Mouse (Mus musculus): ENCODE measurements around the gene Pde4d. TPM values are rescaled to one million over a fixed set of nuclear protein-coding genes. Genes with fewer than 3 reads are reported as not detected.

The Pde4d gene
- polyA plus RNA-seq, 1 experiment from 2014 or later = 29.2 TPM

DNA sequence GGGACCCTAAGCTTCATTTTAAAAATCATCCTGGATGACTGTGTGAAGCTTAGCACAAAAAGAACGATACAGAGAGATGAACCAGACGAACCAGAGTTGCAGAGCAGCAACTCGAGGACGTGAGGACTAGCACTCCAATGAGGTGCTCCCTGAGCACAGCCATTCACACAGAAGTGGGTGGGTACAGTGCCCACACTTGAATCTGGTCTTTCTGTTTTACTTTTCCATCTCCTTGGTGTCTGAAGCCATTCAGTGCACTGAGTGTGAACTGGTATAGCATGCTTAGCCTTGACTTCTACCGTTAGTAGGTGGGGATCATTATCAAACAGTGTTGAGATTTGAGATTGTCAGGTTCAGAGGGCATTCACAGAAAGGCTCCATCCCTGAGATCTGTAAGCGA, 87.2 kb downstream of the Pde4d start:
- no peak overlapping the region for H3K4me3 ChIP-seq (ENCODE audit: control insufficient read depth in 1 of 2, insufficient read depth in 1 of 2, low read depth in 1 of 2, low read length in 2 of 2)
- H3K27ac ChIP-seq (replicated peaks in 1 of 2; ENCODE audit: control insufficient read depth in 1 of 2, insufficient read depth in 1 of 2, low read depth in 2 of 2, low read length in 2 of 2) = no peak overlapping the region
- WGBS = 70% methylated on average over 6 of the region's 6 CpGs
- no peak for ATAC-seq (ENCODE audit: insufficient number of reproducible peaks, insufficient read depth, low FRiP score, low read depth)
- no peak overlapping the region for H3K4me2 ChIP-seq (ENCODE audit: low read length)
- H3K36me3 ChIP-seq (ENCODE audit: control insufficient read depth, insufficient read depth, low read length) = no peaks in the 10 kb centered on the region
- no peaks in the 10 kb centered on the region for H3K27me3 ChIP-seq (ENCODE audit: control insufficient read depth, insufficient read depth, low read length)
- H3K9ac ChIP-seq (ENCODE audit: low read length) = no peak overlapping the region
- no peaks in the 10 kb centered on the region for H3K9me3 ChIP-seq (ENCODE audit: control insufficient read depth, low read length)
- H3K4me1 ChIP-seq (ENCODE audit: control insufficient read depth in 2 of 2, insufficient read depth in 2 of 2, low read length in 2 of 2) = 0 out of 4 replicates have a peak, but pooled peaks cover 0 to 6% of the 10 kb centered on the region in 2 experiments

DNA sequence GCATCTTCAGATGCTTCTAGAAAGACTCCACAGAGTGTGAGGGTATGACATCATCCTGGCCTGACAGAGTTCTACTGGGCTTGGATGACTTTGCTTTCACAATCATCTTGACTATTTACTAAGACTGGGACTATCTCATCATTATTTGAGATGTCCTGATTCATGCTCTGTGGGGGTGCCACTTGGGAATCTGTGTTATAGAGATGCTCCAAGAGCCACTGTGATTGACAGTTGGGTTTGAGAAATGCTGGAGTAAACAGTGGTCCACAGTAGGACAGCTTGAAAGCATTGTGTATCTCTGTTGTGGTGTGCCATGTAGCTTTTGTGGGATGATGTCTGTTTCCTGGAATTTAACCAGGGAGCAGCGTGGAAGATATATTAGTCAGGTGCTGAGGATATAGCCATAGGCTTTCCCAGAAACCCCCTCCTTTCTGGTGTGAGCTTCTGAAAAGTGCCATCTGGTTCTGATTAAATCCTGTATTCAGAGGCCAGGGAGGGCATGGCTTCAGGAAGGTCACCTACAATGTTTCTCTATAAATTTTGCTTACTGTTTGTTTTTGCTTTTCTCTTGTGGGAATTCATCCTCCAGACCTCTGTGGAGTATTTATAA, 89.1 kb downstream of the Pde4d start:
- no peaks in the 10 kb centered on the region for H3K36me3 ChIP-seq (ENCODE audit: control insufficient read depth, insufficient read depth, low read length)
- H3K4me1 ChIP-seq (ENCODE audit: control insufficient read depth in 2 of 2, insufficient read depth in 2 of 2, low read length in 2 of 2) = 0 out of 4 replicates have a peak, but pooled peaks cover 0 to 6% of the 10 kb centered on the region in 2 experiments
- no peaks in the 10 kb centered on the region for H3K9me3 ChIP-seq (ENCODE audit: control insufficient read depth, low read length)
- no peak overlapping the region for H3K9ac ChIP-seq (ENCODE audit: low read length)
- WGBS = 78% methylated on average over 1 of the region's 1 CpGs
- H3K4me2 ChIP-seq (ENCODE audit: low read length) = no peak overlapping the region
- H3K27me3 ChIP-seq (ENCODE audit: control insufficient read depth, insufficient read depth, low read length) = no peaks in the 10 kb centered on the region
- no peak overlapping the region for H3K4me3 ChIP-seq (ENCODE audit: control insufficient read depth in 1 of 2, insufficient read depth in 1 of 2, low read depth in 1 of 2, low read length in 2 of 2)
- ATAC-seq (ENCODE audit: insufficient number of reproducible peaks, insufficient read depth, low FRiP score, low read depth) = no peak
- H3K27ac ChIP-seq (replicated peaks in 1 of 2; ENCODE audit: control insufficient read depth in 1 of 2, insufficient read depth in 1 of 2, low read depth in 2 of 2, low read length in 2 of 2) = no peak overlapping the region

GRCm38 (mm10) chr13:108541488-108541887, 91.7 kb downstream of the Pde4d start:
- H3K4me3 ChIP-seq (ENCODE audit: control insufficient read depth in 1 of 2, insufficient read depth in 1 of 2, low read depth in 1 of 2, low read length in 2 of 2) = no peak overlapping the region
- H3K9me3 ChIP-seq (ENCODE audit: control insufficient read depth, low read length) = no peaks in the 10 kb centered on the region
- no peak overlapping the region for H3K27ac ChIP-seq (replicated peaks in 1 of 2; ENCODE audit: control insufficient read depth in 1 of 2, insufficient read depth in 1 of 2, low read depth in 2 of 2, low read length in 2 of 2)
- H3K36me3 ChIP-seq (ENCODE audit: control insufficient read depth, insufficient read depth, low read length) = no peaks in the 10 kb centered on the region
- H3K9ac ChIP-seq (ENCODE audit: low read length) = no peak overlapping the region
- ATAC-seq (ENCODE audit: insufficient number of reproducible peaks, insufficient read depth, low FRiP score, low read depth) = no peak
- 0 out of 4 replicates have a peak, but pooled peaks cover 0 to 2% of the 10 kb centered on the region in 2 experiments for H3K4me1 ChIP-seq (ENCODE audit: control insufficient read depth in 2 of 2, insufficient read depth in 2 of 2, low read length in 2 of 2)
- no peaks in the 10 kb centered on the region for H3K27me3 ChIP-seq (ENCODE audit: control insufficient read depth, insufficient read depth, low read length)
- WGBS = 88% methylated on average over 3 of the region's 3 CpGs
- no peak overlapping the region for H3K4me2 ChIP-seq (ENCODE audit: low read length)

DNA sequence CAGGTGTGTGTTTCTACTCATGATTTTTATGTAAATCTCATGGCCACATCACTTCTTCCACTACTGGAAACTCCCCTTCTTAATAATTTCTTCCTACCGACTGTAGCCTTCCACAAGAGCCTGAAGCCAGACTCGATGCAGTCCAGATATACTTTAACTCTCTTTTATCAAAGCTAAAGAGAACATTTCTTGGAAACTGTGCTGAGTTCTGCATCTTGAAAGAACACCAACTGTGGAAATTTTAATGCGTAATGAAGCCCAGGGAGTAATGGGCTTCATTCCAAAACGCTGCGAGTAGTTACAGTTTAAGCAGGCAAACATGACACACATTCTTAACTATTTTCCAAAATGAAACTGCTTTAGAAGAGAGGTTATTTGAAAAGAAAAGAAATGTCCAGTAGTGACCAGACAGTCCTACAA, 92.6 kb downstream of the Pde4d start:
- Histone ChIP-seq H3K4me3 (ENCODE audit: control insufficient read depth in 1 of 2, insufficient read depth in 1 of 2, low read depth in 1 of 2, low read length in 2 of 2) (no peak overlapping the region), H3K27ac (replicated peaks in 1 of 2; ENCODE audit: control insufficient read depth in 1 of 2, insufficient read depth in 1 of 2, low read depth in 2 of 2, low read length in 2 of 2) (peak overlapping the region in 1 of 2 experiments; percentile 38; a peak in 2 of 4 replicates)
- 66% methylated on average over 5 of the region's 5 CpGs for WGBS

DNA sequence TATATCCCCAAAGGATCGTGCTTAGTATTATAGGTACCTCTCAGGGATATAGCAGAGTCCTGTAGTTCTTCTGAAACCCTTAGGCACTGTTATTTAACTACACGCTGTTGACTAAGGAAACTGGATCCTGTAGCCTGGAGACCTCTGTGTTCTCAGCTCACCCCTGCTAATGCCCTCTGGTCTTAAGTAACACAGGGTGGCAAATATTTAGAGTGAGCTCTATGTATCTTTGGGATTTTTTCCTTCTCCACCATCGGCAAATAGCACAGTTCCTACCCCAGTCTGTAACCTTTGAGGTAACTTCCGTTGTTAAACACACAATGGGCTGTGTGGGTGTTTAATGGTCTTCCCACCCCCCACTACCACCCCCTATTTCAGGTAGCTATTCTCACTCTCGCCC, 102.5 kb downstream of the Pde4d start:
- no peak overlapping the region for H3K4me2 ChIP-seq (ENCODE audit: low read length)
- H3K36me3 ChIP-seq (ENCODE audit: control insufficient read depth, insufficient read depth, low read length) = no peaks in the 10 kb centered on the region
- H3K4me1 ChIP-seq (ENCODE audit: control insufficient read depth in 2 of 2, insufficient read depth in 2 of 2, low read length in 2 of 2) = no peaks in the 10 kb centered on the region
- no peak overlapping the region for H3K27ac ChIP-seq (replicated peaks in 1 of 2; ENCODE audit: control insufficient read depth in 1 of 2, insufficient read depth in 1 of 2, low read depth in 2 of 2, low read length in 2 of 2)
- ATAC-seq (ENCODE audit: insufficient number of reproducible peaks, insufficient read depth, low FRiP score, low read depth) = no peak
- H3K9ac ChIP-seq (ENCODE audit: low read length) = no peak overlapping the region
- no peak overlapping the region for H3K4me3 ChIP-seq (ENCODE audit: control insufficient read depth in 1 of 2, insufficient read depth in 1 of 2, low read depth in 1 of 2, low read length in 2 of 2)
- no peaks in the 10 kb centered on the region for H3K9me3 ChIP-seq (ENCODE audit: control insufficient read depth, low read length)
- H3K27me3 ChIP-seq (ENCODE audit: control insufficient read depth, insufficient read depth, low read length) = no peaks in the 10 kb centered on the region
- WGBS = 78% methylated on average over 5 of the region's 5 CpGs

More for the DNA sequence above, 92.6 kb downstream of the Pde4d start:
- ATAC-seq (ENCODE audit: insufficient number of reproducible peaks, insufficient read depth, low FRiP score, low read depth) = no peak
- Histone ChIP-seq H3K27me3 (ENCODE audit: control insufficient read depth, insufficient read depth, low read length) (no peaks in the 10 kb centered on the region), H3K9ac (ENCODE audit: low read length) (no peak overlapping the region), H3K36me3 (ENCODE audit: control insufficient read depth, insufficient read depth, low read length) (no peaks in the 10 kb centered on the region), H3K4me2 (ENCODE audit: low read length) (no peak overlapping the region), H3K4me1 (ENCODE audit: control insufficient read depth in 2 of 2, insufficient read depth in 2 of 2, low read length in 2 of 2) (no peaks in the 10 kb centered on the region), H3K9me3 (ENCODE audit: control insufficient read depth, low read length) (no peaks in the 10 kb centered on the region)

DNA sequence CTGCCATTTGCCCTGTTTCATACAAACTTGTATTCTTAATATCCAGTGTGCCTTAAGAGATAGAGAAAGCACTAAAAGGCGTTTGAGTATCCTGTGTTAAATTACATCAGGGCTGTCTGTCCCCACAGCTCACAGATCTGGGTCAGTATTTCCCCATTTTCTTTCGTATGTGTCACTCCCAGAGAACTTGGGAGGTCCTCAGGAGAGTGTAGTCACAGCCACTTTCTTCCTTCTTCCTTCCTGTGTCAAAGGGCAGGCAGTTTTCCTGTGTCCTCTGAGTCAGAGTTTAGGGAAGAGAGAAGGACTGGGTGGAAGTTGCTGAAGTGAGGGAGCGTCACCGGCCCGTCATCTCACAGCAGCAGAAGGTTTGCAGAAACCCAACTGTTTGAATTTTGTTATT, 103.2 kb downstream of the Pde4d start:
- 58% methylated on average over 5 of the region's 5 CpGs for WGBS
- H3K27ac ChIP-seq (replicated peaks in 1 of 2; ENCODE audit: control insufficient read depth in 1 of 2, insufficient read depth in 1 of 2, low read depth in 2 of 2, low read length in 2 of 2) = no peak overlapping the region

GRCm38 (mm10) chr13:108554901-108555300, 105.2 kb downstream of the Pde4d start:
- H3K4me1 ChIP-seq (ENCODE audit: control insufficient read depth in 2 of 2, insufficient read depth in 2 of 2, low read length in 2 of 2) = no peaks in the 10 kb centered on the region
- H3K9ac ChIP-seq (ENCODE audit: low read length) = no peak overlapping the region
- no peak overlapping the region for H3K4me3 ChIP-seq (ENCODE audit: control insufficient read depth in 1 of 2, insufficient read depth in 1 of 2, low read depth in 1 of 2, low read length in 2 of 2)
- H3K9me3 ChIP-seq (ENCODE audit: control insufficient read depth, low read length) = no peaks in the 10 kb centered on the region
- no peaks in the 10 kb centered on the region for H3K36me3 ChIP-seq (ENCODE audit: control insufficient read depth, insufficient read depth, low read length)
- no peak overlapping the region for H3K27ac ChIP-seq (replicated peaks in 1 of 2; ENCODE audit: control insufficient read depth in 1 of 2, insufficient read depth in 1 of 2, low read depth in 2 of 2, low read length in 2 of 2)
- no peak overlapping the region for H3K4me2 ChIP-seq (ENCODE audit: low read length)
- no peak for ATAC-seq (ENCODE audit: insufficient number of reproducible peaks, insufficient read depth, low FRiP score, low read depth)
- H3K27me3 ChIP-seq (ENCODE audit: control insufficient read depth, insufficient read depth, low read length) = no peaks in the 10 kb centered on the region

More for the DNA sequence above, 103.2 kb downstream of the Pde4d start:
- Histone ChIP-seq H3K9ac (ENCODE audit: low read length) (no peak overlapping the region), H3K4me2 (ENCODE audit: low read length) (no peak overlapping the region), H3K27me3 (ENCODE audit: control insufficient read depth, insufficient read depth, low read length) (no peaks in the 10 kb centered on the region), H3K4me3 (ENCODE audit: control insufficient read depth in 1 of 2, insufficient read depth in 1 of 2, low read depth in 1 of 2, low read length in 2 of 2) (no peak overlapping the region), H3K9me3 (ENCODE audit: control insufficient read depth, low read length) (no peaks in the 10 kb centered on the region), H3K4me1 (ENCODE audit: control insufficient read depth in 2 of 2, insufficient read depth in 2 of 2, low read length in 2 of 2) (no peaks in the 10 kb centered on the region), H3K36me3 (ENCODE audit: control insufficient read depth, insufficient read depth, low read length) (no peaks in the 10 kb centered on the region)
- ATAC-seq (ENCODE audit: insufficient number of reproducible peaks, insufficient read depth, low FRiP score, low read depth) = no peak

GRCm38 (mm10) chr13:108596938-108597337, 147.2 kb downstream of the Pde4d start:
- Histone ChIP-seq H3K27me3 (ENCODE audit: control insufficient read depth, insufficient read depth, low read length) (no peaks in the 10 kb centered on the region), H3K4me2 (ENCODE audit: low read length) (no peak overlapping the region), H3K9ac (ENCODE audit: low read length) (no peak overlapping the region), H3K27ac (replicated peaks in 1 of 2; ENCODE audit: control insufficient read depth in 1 of 2, insufficient read depth in 1 of 2, low read depth in 2 of 2, low read length in 2 of 2) (no peak overlapping the region), H3K4me3 (ENCODE audit: control insufficient read depth in 1 of 2, insufficient read depth in 1 of 2, low read depth in 1 of 2, low read length in 2 of 2) (no peak overlapping the region), H3K36me3 (ENCODE audit: control insufficient read depth, insufficient read depth, low read length) (no peaks in the 10 kb centered on the region), H3K4me1 (ENCODE audit: control insufficient read depth in 2 of 2, insufficient read depth in 2 of 2, low read length in 2 of 2) (no peaks in the 10 kb centered on the region), H3K9me3 (ENCODE audit: control insufficient read depth, low read length) (no peaks in the 10 kb centered on the region)
- WGBS = 68% methylated on average over 3 of the region's 3 CpGs
- no peak for ATAC-seq (ENCODE audit: insufficient number of reproducible peaks, insufficient read depth, low FRiP score, low read depth)
